Mouse (Mus musculus) neural tube, embryonic 10.5 days (tissue): ENCODE data around the gene Lrrc75b.
"Not testable (repeated sequence)": the region's sequence is repeated elsewhere in the genome, so short reads cannot be mapped to it uniquely, and the experiment has no call there.

Source experiments
- DNase-seq: peaks from one replicate; pipeline ENCODE4 v3.0.0-alpha.2; 2017; ENCODE audit warnings: low spot score; ENCODE audit errors: extremely low spot score

Gene Lrrc75b

GRCm38 (mm10) chr10:75534934-75535333 lies 25.2 kb downstream of the Lrrc75b start:
- DNase-seq, result no peak

DNA sequence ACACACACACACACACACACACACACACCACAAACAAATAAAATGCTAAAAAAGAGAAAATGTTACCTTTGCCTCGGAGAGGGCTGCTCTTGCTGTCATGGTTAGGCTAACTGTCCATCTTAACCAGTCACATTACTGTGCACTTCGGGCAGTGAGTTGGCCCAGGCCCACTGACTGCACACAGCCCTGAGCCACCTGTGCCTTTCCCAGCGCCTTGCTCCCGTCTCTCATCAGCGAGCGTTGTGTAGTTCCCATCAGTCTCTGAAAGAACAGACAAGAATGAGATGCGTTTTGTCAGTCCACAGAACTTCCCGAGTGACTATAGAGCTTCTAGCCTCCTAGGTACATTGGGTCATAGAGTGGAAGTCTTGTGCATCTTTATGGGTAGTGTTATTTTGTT lies 25.9 kb downstream of the Lrrc75b start:
- DNase-seq, result no peak

DNA sequence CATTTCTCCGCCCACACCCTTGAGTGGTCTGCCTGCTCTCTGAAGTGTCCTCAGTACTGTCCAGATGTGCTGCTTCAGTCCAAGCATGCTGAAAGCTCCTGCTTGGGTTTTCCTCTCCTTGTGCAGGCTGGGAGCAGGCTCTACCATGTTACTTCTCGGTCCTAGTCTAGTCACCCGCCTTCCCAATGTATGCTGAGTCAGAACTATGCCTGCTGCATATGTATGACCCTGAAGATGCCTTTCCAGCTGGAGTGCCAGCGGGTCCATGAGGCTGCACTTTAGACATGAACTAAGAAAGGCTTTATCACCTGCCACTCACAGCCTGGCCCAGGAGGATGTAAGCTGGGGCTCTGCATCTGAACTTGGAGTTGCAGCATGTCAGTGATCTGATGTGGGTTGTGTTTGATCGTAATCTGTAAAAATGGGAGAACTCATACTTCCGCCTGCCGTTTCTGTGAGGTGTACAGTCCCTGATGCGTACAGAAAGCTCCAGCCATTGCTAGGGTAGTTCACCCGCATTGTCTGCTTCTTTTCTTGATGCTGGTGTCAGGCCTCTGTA lies 28.5 kb downstream of the Lrrc75b start:
- no peak for DNase-seq

DNA sequence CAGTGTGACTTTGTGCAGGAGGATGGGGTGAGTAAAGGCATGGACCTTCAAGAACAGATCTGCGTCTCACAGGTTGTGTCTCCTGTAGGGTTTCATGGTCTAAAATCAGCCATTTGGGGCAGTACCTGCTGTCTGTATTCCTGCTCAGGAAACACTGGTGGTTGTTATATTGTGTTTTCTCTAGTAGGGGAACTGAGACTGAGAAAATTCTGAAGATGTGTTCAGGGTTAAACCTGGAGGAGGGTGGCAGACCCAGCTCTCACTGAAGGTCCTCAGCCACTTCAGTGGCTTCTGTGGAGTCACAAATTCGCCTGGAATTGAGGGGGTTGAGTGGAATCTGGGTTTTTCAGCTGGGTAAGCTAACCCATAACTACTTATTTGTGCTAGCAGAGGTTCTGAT lies 29.8 kb downstream of the Lrrc75b start:
- DNase-seq, result no peak

DNA sequence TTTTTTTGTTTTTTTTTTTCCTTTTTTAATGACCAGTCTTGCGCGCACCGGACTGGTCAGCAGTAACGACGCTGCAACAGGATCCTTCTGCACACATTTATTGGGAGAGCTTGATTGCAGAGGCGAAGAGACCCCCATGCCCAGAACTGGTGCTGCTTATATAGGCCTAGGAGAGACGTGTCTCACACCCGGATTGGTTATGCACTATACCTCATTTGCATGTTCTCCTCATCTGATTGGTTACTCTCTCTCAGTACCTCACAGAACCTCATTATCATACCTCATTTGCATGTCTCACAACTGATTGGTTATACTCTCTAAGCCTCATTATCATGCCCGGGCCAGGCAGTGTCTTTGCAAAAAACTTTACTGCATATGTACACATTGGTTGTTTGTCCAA lies 34.7 kb downstream of the Lrrc75b start:
- DNase-seq, result not testable (repeated sequence)

GRCm38 (mm10) chr10:75521643-75522042 lies 38.5 kb downstream of the Lrrc75b start:
- no peak for DNase-seq

DNA sequence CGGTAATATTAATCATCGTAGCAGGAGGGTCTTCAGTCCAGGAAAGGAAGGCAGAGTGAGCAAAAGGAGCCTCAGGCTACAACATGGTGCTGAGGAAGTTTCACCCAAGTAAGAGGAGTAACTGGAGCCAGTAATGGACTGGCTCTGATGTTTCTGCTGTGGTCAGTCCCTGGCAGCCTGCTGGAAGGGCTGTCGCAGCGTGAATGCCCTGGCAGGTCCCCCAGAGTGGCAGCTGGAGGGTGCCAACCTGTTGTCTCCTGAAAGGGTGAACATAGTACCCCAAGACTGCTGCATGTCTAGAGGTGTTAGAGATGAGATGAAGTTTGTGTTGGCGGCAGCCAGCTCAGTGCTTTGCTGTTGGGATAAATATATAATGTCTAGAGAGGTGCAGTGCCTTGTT lies 39.5 kb downstream of the Lrrc75b start:
- DNase-seq, result no peak

- peak; percentile 99 for DNase-seq
Observed at GRCm38 (mm10) chr10:75517758-75518143, 42.4 kb downstream of the Lrrc75b start, which contains the start of gene Gucd1. Gene Gucd1, minus strand, starts transcription at chr10:75517972.

- DNase-seq, result peak; percentile 91
Observed at GRCm38 (mm10) chr10:75517073-75517757, 42.9 kb downstream of the Lrrc75b start, which contains the start of gene Snrpd3. Gene Snrpd3, plus strand, starts transcription at chr10:75517551.

DNA sequence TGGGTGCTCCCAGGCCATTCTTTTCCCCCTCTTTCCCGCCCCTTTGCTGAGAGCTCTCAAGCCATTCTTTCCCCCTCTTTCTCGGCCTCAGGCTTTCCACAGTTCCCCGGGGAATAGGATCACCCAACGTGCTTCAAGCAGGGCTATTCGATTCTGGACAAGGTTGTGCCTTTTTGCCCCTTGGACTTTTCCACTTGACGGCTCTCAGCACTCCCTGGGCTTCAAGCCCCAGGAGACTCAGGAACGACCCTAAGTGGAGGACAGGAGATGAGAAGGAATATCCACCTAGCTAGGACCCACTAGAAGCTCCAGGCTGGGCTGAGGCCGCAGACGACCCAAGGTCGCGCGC lies 43.4 kb downstream of the Lrrc75b start:
- DNase-seq, result no peak

GRCm38 (mm10) chr10:75516038-75516723 lies 43.9 kb downstream of the Lrrc75b start:
- DNase-seq, result no peak

GRCm38 (mm10) chr10:75515216-75516037 lies 44.7 kb downstream of the Lrrc75b start:
- no peak for DNase-seq

DNA sequence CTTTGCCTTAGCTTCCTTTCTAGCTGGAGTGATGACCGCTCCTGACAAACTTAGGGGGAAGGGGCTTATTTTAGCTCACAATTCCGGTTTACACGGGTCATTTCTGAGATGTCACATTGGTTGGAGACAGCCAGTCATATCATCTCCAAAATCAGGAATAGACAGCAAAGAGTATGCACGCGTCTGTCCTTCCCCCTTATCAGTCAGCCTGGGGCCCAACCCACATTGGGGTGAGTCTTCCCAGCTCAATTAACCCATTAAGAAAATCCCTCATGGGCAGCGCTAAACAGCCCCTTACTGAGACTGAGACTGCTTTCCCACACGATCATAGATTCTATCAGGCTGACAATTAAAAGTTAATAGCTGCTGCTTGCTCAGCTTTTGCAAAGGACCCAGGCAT lies 45.8 kb downstream of the Lrrc75b start:
- DNase-seq, result no peak

- no peak for DNase-seq
Observed at GRCm38 (mm10) chr10:75513306-75514067, 46.6 kb downstream of the Lrrc75b start.

DNA sequence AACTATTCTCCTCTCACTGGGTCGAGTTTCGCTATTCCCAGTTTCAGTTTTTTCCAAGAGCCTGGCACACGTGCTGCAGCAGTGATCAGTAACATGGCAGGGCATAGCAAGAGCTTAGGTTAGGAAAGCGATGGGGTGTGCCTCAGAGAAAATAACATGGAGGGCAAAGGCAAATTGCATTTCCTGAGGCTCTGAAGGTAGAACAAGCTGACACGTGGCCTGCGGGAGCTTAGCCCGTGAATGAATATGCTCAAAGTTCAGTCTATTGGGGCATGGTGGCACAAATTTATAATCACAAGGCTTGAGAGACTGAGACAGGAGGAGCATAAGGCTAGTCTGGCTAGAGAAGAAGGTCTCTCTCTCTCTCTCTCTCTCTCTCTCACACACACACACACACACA lies 47.3 kb downstream of the Lrrc75b start:
- no peak for DNase-seq

- DNase-seq, result no peak
Observed at GRCm38 (mm10) chr10:75511897-75512296, 48.2 kb downstream of the Lrrc75b start.

DNA sequence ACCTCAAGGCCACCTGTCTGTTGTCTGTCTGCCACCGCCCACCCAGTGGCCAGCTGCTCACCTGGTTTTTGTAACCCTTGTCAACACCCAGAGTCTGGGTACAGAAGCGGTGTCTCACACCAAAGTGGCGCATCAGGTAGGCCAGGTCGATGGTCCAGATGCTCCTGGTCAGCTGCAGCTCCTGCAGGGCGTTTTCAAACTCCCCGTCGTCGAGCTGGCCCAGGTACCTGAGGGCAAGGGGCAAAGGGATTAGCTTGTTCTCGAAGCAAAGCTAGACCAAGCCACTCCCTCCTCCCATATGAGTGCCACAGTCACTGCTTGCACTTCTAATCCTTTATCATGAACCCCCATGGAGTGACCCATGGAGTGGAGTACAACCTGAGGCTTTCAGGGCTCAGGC lies 49.1 kb downstream of the Lrrc75b start:
- DNase-seq, result no peak

DNA sequence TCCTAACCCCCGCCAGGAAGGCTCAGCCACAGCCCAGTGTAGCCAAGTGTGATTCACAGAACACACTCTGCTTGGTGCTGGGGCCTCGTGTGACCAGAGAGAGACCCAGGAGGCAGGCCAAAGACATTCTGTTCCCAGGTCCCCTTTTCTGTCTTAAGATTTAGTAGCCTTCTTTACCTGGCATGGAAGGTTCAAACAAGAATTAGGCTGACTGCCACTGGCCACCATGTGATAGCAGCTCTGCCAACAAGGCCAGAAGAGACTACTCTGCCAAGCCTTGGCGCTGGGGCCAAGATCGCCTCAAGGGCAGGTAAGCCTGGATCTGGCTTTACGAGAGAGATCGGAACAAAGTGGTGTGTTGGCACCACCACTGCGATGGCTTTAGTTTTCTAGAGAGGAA lies 49.7 kb downstream of the Lrrc75b start:
- no peak for DNase-seq

DNA sequence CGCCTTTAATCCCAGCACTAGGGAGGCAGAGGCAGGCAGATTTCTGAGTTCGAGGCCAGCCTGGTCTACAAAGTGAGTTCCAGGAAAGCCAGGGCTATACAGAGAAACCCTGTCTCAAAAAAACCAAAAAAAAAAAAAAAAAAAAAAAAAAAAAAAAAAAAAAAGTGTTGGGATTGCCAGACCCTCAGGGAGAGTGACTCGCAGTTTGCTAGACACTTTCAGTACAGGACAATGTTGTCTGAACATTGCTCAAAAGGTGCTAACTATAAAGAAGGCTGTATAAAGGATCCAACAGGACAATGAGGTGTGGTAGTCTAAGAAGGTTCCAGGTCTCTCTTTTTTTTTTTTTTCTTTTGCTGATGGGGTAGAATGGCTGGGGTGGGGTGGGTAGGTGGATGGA lies 54.2 kb downstream of the Lrrc75b start:
- DNase-seq, result not testable (repeated sequence)

DNA sequence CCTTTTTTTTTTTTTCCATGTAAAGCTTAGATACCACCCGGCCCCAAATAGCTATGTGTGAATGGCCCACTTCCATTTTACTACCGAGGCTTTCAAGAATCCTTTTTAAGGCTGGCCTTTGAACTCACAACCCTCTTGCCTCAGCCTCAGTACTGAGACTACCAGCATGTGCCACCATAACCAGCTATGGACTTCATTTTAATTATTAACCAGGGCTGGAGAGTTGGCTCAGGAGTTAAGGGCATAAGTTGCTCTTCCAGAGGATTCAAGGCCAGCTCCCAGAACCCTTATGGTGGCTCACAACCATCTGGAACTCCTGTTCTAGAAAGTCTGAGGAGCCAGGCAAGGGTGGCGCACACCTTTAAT lies 55.0 kb downstream of the Lrrc75b start:
- no peak for DNase-seq
